Mouse (Mus musculus): ENCODE results near the gene Hcrt. TPM values are rescaled to one million over a fixed set of nuclear protein-coding genes. Genes with fewer than 3 reads are reported as not detected.

Hcrt gene
- polyA plus RNA-seq, 1 experiment = not detected

- DNase-seq (ENCODE audit: low spot score) = peak; percentile 65
Observed at GRCm38 (mm10) chr11:100711783-100712615, 50.7 kb downstream of the Hcrt start, which contains the start of gene Kat2a. Gene Kat2a, minus strand, starts transcription at chr11:100712465.

Other genes starting within 250 kb of the Hcrt start
- 83.9 and 93.7 TPM in 2 replicates for gene Acly, start 234.9 kb downstream of the Hcrt start, polyA plus RNA-seq (2012; rRNA removed)
- gene Ttc25, start 217.3 kb downstream of the Hcrt start, polyA plus RNA-seq (2012; rRNA removed) = 0.26 and 0.60 TPM in 2 replicates
- gene Cnp, start 188.0 kb downstream of the Hcrt start, polyA plus RNA-seq (2012; rRNA removed) = 34.9 and 36.0 TPM in 2 replicates
- gene Nkiras2, start 143.7 kb downstream of the Hcrt start, polyA plus RNA-seq (2012; rRNA removed) = 54.8 and 55.4 TPM in 2 replicates
- 118 and 123 TPM in 2 replicates for gene Dnajc7, start 142.8 kb downstream of the Hcrt start, polyA plus RNA-seq (2012; rRNA removed)
- 0.54 and 0.65 TPM in 2 replicates for gene Zfp385c, start 70.5 kb downstream of the Hcrt start, polyA plus RNA-seq (2012; rRNA removed)
- 5.6 and 6.5 TPM in 2 replicates for gene Dhx58, start 58.7 kb downstream of the Hcrt start, polyA plus RNA-seq (2012; rRNA removed)
- 28.4 and 30.5 TPM in 2 replicates for gene Kat2a, start 50.5 kb downstream of the Hcrt start, polyA plus RNA-seq (2012; rRNA removed)
- gene Hspb9, start 49.1 kb downstream of the Hcrt start, polyA plus RNA-seq (2012; rRNA removed) = 0.11 and 0.37 TPM in 2 replicates
- gene Rab5c, start 24.7 kb downstream of the Hcrt start, polyA plus RNA-seq (2012; rRNA removed) = 148 and 160 TPM in 2 replicates
- gene Kcnh4, start 3.0 kb downstream of the Hcrt start, polyA plus RNA-seq (2012; rRNA removed) = 0.01 and 0.04 TPM in 2 replicates
- gene Ghdc, start 8.0 kb upstream of the Hcrt start, polyA plus RNA-seq (2012; rRNA removed) = 16.7 and 20.5 TPM in 2 replicates
- gene Stat5b, start 87.8 kb upstream of the Hcrt start, polyA plus RNA-seq (2012; rRNA removed) = 18.1 and 21.5 TPM in 2 replicates
- gene Stat5a, start 96.4 kb upstream of the Hcrt start, polyA plus RNA-seq (2012; rRNA removed) = 9.0 and 11.4 TPM in 2 replicates
- 91.2 and 103 TPM in 2 replicates for gene Stat3, start 176.6 kb upstream of the Hcrt start, polyA plus RNA-seq (2012; rRNA removed)
- gene Cavin1, start 208.0 kb upstream of the Hcrt start, polyA plus RNA-seq (2012; rRNA removed) = 284 and 420 TPM in 2 replicates
- 66.9 and 74.1 TPM in 2 replicates for gene Atp6v0a1, start 246.5 kb upstream of the Hcrt start, polyA plus RNA-seq (2012; rRNA removed)